Mouse (Mus musculus) kidney, adult 9 months (tissue): ENCODE measurements around the gene Prr12.

Experiments
- DNase-seq: peaks from one replicate; pipeline ENCODE4 v3.0.0; 2022

Gene Prr12

DNA sequence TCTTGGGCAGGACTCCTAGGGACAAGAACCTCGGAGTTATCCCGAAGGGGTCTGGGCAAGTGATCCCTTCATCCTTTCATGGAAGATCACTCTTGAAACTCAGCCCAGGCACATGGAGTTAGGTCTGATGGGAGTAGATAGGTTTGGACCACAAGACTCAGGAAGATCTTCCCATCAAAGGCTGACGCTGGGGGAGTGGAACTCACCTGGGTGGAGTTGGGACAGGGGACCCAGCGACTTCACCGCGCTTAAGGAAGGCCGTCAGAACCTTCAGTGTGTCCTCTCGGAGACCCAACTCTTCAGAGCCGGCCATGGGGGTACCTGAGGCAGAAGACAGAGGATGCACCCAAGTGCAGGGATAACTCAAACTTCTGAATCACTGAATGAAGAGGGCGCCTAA, 56.0 kb downstream of the Prr12 start:
- DNase-seq = no peak

DNA sequence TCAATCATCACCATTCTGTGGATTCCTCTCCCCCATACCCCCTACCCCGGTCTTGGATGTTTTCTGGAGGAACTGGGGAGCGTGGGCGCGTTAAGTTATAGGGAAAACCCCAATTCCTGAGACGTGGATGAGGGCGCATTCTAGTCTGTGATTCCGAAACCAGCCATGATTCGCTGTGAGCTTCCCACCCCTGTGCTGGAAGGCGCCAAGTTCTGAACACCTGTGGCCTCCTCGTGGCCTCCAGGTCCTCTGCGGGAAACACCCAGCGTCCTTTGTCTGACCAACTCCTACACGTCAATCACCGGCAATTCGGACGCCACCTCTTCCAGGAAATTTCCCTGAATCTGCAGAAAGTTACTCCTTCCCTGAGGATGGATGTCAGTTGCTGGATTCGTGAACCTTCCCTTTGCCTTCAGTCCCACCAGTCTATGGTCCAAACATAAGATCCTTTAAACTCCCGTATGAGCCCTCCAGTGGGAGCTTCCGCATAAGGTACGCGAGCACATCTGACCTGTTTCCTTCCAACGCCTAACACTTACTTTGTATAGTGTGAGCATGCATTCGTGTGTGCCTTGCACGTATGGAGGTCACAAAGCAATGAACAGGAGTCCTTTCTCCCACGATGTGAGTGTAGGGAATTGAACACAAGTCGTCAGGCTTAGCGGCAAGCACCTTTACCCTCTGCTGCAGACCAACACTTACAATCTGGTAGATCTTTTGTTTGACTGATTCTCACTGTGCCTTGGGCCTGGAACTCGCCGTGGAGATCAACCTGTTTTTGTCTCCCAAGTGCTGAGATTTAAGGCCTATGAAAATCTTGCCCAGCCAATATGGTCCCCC, 65.6 kb downstream of the Prr12 start:
- no peak for DNase-seq

DNA sequence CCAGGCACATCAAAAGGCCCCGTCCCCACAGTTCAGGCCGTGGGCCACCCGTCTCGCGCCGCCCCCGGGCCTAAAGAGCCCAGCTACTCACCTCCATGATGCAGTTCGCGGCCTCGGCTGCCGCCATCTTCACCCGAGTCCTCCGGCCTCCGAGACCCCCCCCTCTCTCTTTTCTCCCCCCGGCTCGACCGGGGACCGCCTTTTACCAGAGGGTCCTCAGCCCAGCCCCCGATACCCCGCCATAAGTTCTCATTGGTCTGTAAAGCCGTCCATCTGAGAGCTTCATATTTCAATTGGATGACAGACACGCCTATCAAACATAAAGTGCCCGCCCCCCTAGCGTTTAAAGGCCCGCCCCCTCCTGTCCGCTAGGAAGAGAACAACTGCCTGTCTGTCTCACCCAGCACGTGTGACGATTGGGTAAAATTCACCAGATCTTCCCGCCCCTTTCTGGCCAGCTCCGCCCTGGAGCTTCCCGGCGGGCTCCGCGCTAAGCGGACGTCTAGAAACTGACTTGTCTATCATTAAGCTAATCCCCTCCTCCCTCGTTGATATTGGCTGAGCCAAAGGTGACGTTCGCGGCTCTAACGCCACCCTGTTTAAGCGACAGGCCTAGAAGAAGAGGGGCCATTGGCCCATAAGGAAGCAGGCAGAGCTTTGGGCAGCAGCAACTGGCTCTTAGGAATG, 66.3 kb downstream of the Prr12 start, which contains the start of gene Prmt1:
Gene Prmt1 (minus strand): TSS at position 377 of the 687 bp plus-strand sequence.
- DNase-seq = peak; percentile 100

DNA sequence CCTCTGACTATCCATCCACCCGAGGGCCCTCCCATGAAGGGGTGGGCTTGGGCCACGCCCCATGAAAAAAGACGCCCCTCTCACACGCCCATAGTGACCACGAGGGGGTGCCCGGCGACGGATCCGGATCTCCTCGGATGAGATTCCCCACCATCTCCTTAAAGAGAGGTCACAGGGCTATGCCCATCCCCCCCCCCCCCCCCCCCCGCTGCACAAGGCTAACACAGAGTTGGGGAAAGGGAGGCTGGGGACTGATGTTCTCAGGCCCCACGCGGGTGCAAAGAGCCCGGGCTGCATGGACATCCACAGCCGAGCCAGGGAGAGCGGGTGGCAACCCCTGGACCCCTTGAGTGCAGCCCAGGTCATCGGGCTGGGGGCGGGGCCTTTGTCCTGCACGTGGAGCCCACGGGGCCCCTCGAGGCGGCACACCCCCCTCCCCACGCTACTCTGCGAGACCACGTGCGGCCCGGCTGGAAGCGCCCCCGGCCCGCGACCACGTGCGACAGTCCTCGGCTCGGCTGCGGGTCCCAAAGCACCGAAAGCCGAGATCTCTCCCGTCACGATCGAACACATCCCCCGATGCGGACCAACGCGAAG, 67.0 kb downstream of the Prr12 start:
- peak; percentile 73 for DNase-seq

DNA sequence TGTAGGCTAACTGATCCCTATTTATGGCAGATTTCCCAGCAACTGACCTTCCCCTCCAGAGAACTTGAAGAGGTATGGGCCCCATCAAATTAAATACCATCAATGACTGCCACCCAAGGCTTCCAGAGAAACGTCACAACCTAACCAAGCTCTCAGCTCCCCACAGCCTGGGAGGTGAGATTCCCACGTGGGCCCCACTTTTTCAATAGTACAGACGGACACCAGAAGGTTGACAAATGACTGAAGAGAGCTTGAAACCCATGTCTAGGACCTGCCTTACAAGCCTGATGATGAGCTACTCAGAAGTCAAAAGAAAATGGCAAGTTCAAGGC, 67.9 kb downstream of the Prr12 start:
- no peak for DNase-seq

DNA sequence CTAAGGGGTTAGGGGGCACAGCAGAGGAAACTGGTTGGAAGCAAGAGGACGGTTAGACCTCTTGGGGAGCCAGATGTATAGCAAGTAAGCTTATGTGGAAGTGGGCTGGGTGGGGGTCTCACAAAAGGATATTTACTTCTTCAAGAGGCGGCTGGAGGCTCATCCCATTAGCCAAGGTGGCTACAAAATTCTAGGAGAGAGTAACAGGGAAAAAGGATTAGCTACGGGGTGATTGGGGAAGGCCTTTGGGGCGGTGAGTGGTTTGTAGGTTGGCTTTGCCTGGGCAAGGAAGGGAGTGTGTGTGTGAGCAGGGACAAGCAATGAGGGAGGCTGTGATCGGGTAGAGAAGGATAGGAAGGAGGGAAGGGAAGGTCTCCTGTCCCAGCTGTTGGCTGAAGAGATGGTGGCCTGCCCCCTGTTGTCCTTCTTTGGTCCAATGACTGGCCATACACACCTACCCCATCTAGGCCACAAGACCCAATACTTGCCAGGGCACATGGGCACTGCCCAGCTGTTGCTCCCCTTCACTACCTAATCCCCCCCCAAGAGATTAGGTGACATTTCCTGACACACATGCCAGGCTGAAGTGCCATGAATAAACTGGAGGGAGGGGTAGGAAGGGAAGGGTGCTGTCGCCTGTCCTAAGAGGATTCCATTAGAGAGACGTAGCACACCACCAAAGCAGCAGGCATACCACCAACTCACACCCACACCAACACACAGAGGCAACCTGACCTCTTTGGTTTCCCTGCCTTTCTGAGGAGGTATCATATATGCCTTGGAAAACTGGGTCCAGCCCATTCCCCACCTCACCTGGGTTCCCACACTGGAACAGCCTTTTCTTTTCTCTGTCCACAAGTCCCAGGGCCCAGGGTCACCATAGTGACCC, 68.5 kb downstream of the Prr12 start:
- no peak for DNase-seq

DNA sequence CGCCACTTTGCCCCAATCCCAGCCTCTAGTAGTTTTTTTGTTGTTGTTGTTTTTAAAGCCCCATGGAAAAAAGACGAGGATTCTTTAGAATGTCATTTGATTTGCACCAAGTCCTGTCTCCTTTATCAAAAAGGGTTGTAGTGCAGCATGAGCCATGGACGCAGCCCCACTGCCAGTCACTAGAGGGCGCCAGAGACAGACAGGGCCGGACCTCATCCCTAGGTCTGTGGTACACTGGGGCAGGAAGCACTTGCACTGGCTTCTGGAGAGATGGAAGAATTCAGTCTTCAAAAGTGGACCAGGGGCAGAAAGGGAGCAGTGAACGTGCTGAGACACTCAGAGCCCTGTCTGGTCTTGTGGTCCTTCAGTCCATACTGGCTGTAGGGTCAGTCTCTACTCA, 69.6 kb downstream of the Prr12 start:
- peak; percentile 93 for DNase-seq

DNA sequence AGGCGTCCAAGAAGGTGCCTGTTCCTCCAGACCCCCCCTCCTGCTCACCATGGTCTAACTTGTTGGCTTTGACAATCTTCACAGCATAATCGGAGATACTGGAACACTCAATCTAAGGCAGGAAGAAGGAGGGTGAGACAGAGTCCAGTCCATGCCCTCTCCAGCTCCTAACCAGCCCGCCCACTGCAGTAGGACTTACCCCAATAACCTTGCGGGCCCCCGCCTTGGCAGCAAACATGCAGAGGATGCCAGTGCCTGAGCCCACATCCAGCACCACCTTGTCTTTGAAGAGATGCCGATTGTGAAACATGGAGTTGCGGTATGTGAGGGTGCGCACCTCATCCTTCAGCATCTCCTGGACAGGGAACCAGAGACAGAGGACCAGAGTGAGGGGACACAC, 71.1 kb downstream of the Prr12 start:
- DNase-seq = no peak

DNA sequence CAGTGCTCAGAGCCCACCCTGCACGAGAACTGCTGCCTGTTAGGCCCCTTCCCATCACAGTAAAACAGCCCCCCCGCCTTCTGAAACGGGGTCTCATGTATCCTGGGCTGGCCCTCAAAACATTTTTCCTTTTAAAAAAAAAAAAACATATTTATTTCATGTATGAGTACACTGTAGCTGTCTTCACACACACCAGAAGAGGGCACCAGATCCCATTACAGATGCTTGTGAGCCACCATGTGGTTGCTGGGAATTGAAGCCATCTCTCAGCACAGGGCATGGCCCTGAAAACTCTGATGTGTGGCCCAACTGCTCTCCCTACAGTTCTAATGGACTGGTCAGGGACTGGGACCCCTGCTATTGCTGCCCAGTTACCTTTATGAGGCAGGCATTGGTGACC, 74.4 kb downstream of the Prr12 start:
- DNase-seq = no peak
